Mouse (Mus musculus) gastrocnemius, postnatal 36 days (tissue): ENCODE measurements around the gene Cartpt. TPM values are rescaled to one million over a fixed set of nuclear protein-coding genes. Genes with fewer than 3 reads are reported as not detected.
"Not testable (repeated sequence)": the region's sequence is repeated elsewhere in the genome, so short reads cannot be mapped to it uniquely, and the experiment has no call there.

ENCODE experiments used
- DNase-seq, 2 experiments: peaks; one replicate each; pipeline ENCODE4 v3.0.0; 2022
- intact Hi-C: fragments of 180-260 bp; cut with DNase I; formaldehyde crosslinking; loops from one replicate; pipeline ENCODE4 v1.15.1; 2025
- total RNA-seq, 2 experiments: library from RNA; stranded (reverse); gene quantifications; 2 replicates each; pipeline ENCODE4 v1.2.3; 2021

Cartpt gene
- total RNA-seq, 2 experiments from 2014 or later: not detected

GRCm38 (mm10) chr13:99857879-99858278 lies 43.0 kb downstream of the Cartpt start:
- no peak for DNase-seq
- intact Hi-C loops: no loop called here

GRCm38 (mm10) chr13:99857336-99857735 lies 43.6 kb downstream of the Cartpt start:
- no peak for DNase-seq
- intact Hi-C loops: no loop called here

GRCm38 (mm10) chr13:99855229-99855628 lies 45.7 kb downstream of the Cartpt start:
- intact Hi-C loops: no loop called here
- no peak for DNase-seq

- DNase-seq: no peak
- intact Hi-C loops: no loop called here
Observed at GRCm38 (mm10) chr13:99853131-99853530, 47.8 kb downstream of the Cartpt start.

- intact Hi-C loops, DNase-seq: not testable (repeated sequence)
Observed at GRCm38 (mm10) chr13:99852416-99852815, 48.5 kb downstream of the Cartpt start.

- intact Hi-C loops: no loop called here
- DNase-seq: no peak
Observed at GRCm38 (mm10) chr13:99851026-99851425, 49.9 kb downstream of the Cartpt start.

- intact Hi-C loops: no loop called here
- no peak for DNase-seq
Observed at GRCm38 (mm10) chr13:99849597-99849996, 51.3 kb downstream of the Cartpt start.

Other genes starting within 250 kb of the Cartpt start
- gene Mccc2, start 114.5 kb upstream of the Cartpt start, total RNA-seq: 10 to 100 TPM; 29.3 to 37.4 TPM
- 10 to 100 TPM; 12.8 to 16.4 TPM for gene Bdp1, start 203.0 kb upstream of the Cartpt start, total RNA-seq
- 1 to 10 TPM; 6.6 to 7.9 TPM for gene Serf1, start 206.9 kb upstream of the Cartpt start, total RNA-seq
- gene Smn1, start 223.8 kb upstream of the Cartpt start, total RNA-seq: 10 to 100 TPM; 12.2 to 15.2 TPM